Mouse (Mus musculus) heart, postnatal 0 days (tissue): ENCODE measurements around the gene Ifnz. TPM values are rescaled to one million over a fixed set of nuclear protein-coding genes. Genes with fewer than 3 reads are reported as not detected.
"Not testable (repeated sequence)": the region's sequence is repeated elsewhere in the genome, so short reads cannot be mapped to it uniquely, and the experiment has no call there.

Experiments used
- ATAC-seq: fragments of 200-750 bp; cut with Nextera tagmentation; 2 replicates; pipeline ENCODE4 v1.8.0; 2017; ENCODE audit warnings: low read depth, moderate number of reproducible peaks, moderate library complexity; ENCODE audit not compliant: insufficient read depth
- DNase-seq: peaks from one replicate; pipeline ENCODE4 v3.0.0-alpha.2; 2016; ENCODE audit warnings: low spot score
- H3K27ac ChIP-seq: fragments of 300-500 bp; sonication (generic); 2 replicates; pipeline ENCODE4 v1.5.1; 2014; ENCODE audit warnings: low read depth, mild to moderate bottlenecking
- H3K27me3 ChIP-seq: fragments of 300-500 bp; sonication (generic); 2 replicates; pipeline ENCODE4 v1.6.1; 2014; ENCODE audit warnings: low read length, mixed read lengths; ENCODE audit not compliant: control insufficient read depth, insufficient read depth
- H3K36me3 ChIP-seq: fragments of 300-500 bp; sonication (generic); replicated peaks from 2 replicates; pipeline ENCODE4 v1.6.1; 2014; ENCODE audit warnings: low read length, mixed read lengths; ENCODE audit not compliant: control insufficient read depth, insufficient read depth
- H3K4me1 ChIP-seq: fragments of 300-500 bp; sonication (generic); 2 replicates; pipeline ENCODE4 v1.6.1; 2014; ENCODE audit warnings: antibody characterized with exemption; ENCODE audit not compliant: control insufficient read depth, insufficient read depth
- H3K4me2 ChIP-seq: fragments of 300-500 bp; sonication (generic); 2 replicates; pipeline ENCODE4 v1.6.1; 2014; ENCODE audit warnings: low read depth, mild to moderate bottlenecking, low read length, moderate library complexity
- H3K4me3 ChIP-seq: fragments of 300-500 bp; sonication (generic); 2 replicates; pipeline ENCODE4 v1.5.1; 2014; ENCODE audit warnings: low read depth, low read length
- H3K9ac ChIP-seq: fragments of 300-500 bp; sonication (generic); replicated peaks from 2 replicates; pipeline ENCODE4 v1.6.1; 2014; ENCODE audit warnings: low read depth, low read length, mixed read lengths
- H3K9me3 ChIP-seq: fragments of 300-500 bp; sonication (generic); replicated peaks from 2 replicates; pipeline ENCODE4 v1.6.1; 2016; ENCODE audit warnings: low read length; ENCODE audit not compliant: control insufficient read depth
- CTCF ChIP-seq: IDR thresholded peaks from 2 replicates; pipeline ENCODE4 v1.5.1; 2016; ENCODE audit warnings: antibody characterized with exemption, control low read depth, low read depth
- EP300 ChIP-seq: IDR thresholded peaks from 2 replicates; pipeline ENCODE4 v1.6.1; 2016; ENCODE audit warnings: antibody characterized with exemption, low read depth
- WGBS: fragments of 180-500 bp; shearing (Covaris S2); extraction: QIAGEN DNeasy Blood & Tissue Kit; methylation state at CpG from one replicate; pipeline ENCODE4 v1.1.7; 2014; 5-methylcytosine and 5-hydroxymethylcytosine counted together
- polyA plus RNA-seq: library from polyadenylated mRNA; unstranded; fragments of >200 nt; fragmentation: Nextera tagmentation; extraction: Ambion mirVana; gene quantifications from 2 replicates; pipeline ENCODE4 v1.2.1, GENCODE M21; 2015
- total RNA-seq: library from RNA; depleted of rRNA; stranded (reverse); fragments of >200 nt; gene quantifications from 2 replicates; pipeline ENCODE4 v1.2.3, GENCODE M21; 2014; ENCODE audit warnings: low replicate concordance; rRNA removed

Ifnz gene
- total RNA-seq (not detected in 2 replicates), polyA plus RNA-seq (0.22 and 0.41 TPM in 2 replicates)

DNA sequence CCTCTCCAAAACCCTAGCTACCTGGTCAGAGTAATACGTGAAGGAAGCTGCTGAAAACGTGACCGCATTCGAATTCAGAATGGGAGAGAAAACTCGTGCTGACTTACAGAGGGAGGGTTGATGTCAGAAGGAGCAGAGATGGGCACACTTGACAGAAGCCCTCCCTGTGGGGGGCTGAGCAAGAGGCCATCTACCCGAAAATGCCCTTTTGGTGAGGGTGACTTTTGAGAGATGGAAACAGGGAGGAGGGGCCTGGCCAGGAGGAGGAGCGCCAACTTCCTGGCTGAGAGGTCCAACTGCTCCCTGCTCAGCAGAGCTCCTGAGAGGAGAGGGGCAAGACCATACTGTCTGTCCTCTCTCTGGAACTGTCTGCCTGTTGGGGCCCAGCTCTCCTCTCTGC is at the start of gene Ifnz:
Gene Ifnz (plus strand): TSS at position 301 of the 400 bp plus-strand sequence.
- ATAC-seq, H3K9me3 ChIP-seq, DNase-seq, H3K4me1 ChIP-seq, H3K27me3 ChIP-seq, H3K9ac ChIP-seq, H3K36me3 ChIP-seq: not testable (repeated sequence)
- WGBS: 9% methylated on average over 3 of the region's 7 CpGs
- Histone ChIP-seq H3K4me3 (peak within 1 kb of the TSS; percentile 28; the same call in 1 of the 2 replicates), H3K4me2 (peak within 1 kb of the TSS; percentile 47), H3K27ac (peak within 1 kb of the TSS; percentile 82)

DNA sequence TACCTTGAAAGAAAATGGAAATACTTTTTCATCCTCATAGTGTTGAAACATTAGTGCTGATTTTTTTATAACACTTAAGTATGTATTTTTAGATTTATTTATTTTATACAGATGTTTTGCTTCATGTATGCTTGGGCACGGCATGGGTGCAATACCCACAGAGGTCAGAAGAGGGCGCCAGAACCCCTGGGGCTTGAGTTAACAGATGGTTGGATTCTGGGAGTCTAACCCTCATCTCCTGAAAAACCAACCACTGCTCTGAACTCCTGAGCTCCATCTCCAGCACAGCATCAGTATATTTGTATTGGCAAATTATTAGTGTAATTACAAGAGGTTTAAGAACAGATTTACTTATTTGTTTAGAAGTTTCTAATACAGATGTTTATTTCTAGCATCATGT is 43.5 kb upstream of the Ifnz start:
- no peak overlapping the region for H3K4me2 ChIP-seq
- DNase-seq (peak; percentile 61), ATAC-seq (no peak)
- no peaks in the 10 kb centered on the region for H3K9me3 ChIP-seq
- TF ChIP-seq EP300: no peak
- peak; percentile 92 for TF ChIP-seq CTCF
- no peaks in the 10 kb centered on the region for H3K27me3 ChIP-seq
- no peak overlapping the region for H3K9ac ChIP-seq
- H3K4me1 ChIP-seq: no peaks in the 10 kb centered on the region
- H3K27ac ChIP-seq: no peak overlapping the region
- H3K36me3 ChIP-seq: no peaks in the 10 kb centered on the region
- 6% methylated on average over 2 of the region's 2 CpGs for WGBS
- no peak overlapping the region for H3K4me3 ChIP-seq

DNA sequence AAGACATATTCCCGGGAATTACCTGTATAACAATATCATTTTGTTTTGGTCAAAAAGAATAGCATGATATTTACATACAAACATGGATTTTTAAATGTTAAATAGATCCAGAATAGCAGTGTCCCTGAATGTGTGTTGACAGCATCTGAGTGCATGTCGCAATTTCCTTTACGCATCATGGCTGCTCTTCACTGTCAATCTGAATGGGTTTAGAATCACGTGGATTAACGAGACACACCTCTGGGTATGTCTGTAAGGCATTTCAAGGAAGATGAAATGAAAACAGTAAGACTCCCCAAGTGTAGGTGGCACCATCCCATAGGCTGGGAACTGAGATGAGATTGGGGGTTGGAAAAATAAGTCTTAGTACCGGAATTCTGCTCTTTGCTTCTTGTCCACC is 42.9 kb upstream of the Ifnz start:
- no peaks in the 10 kb centered on the region for H3K9me3 ChIP-seq
- no peak for DNase-seq
- no peaks in the 10 kb centered on the region for H3K27me3 ChIP-seq
- WGBS: 88% methylated on average over 6 of the region's 6 CpGs
- H3K36me3 ChIP-seq: no peaks in the 10 kb centered on the region
- H3K27ac ChIP-seq: no peak overlapping the region
- no peaks in the 10 kb centered on the region for H3K4me1 ChIP-seq
- H3K9ac ChIP-seq: no peak overlapping the region
- ATAC-seq: no peak
- TF ChIP-seq CTCF (no peak), EP300 (no peak)
- H3K4me2 ChIP-seq: no peak overlapping the region
- no peak overlapping the region for H3K4me3 ChIP-seq

DNA sequence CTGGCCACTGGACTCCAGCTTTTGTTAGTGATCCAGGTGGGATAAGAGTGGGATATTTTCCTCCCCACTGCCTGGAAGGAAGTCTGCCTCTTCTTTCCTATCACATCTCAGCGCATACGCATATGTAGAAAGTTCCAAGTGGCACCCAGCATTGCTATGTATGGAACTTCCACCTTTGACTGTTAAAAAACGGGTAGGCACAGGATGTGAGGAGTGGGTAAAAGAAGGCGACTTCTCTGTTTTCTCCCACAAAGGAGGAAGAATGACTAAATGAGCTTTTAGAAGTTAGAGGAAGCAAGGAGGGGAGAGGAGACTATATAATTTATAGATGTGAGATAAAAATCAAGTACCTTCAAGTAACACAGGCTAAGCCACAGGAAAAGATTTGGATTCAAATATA is 40.5 kb upstream of the Ifnz start:
- Histone ChIP-seq H3K36me3 (no peaks in the 10 kb centered on the region), H3K27ac (no peak overlapping the region), H3K9ac (no peak overlapping the region), H3K27me3 (no peaks in the 10 kb centered on the region), H3K4me3 (no peak overlapping the region), H3K9me3 (no peaks in the 10 kb centered on the region), H3K4me1 (no peaks in the 10 kb centered on the region), H3K4me2 (no peak overlapping the region)
- WGBS: 80% methylated on average over 4 of the region's 4 CpGs
- no peak for DNase-seq
- TF ChIP-seq CTCF (no peak), EP300 (no peak)
- ATAC-seq: no peak

DNA sequence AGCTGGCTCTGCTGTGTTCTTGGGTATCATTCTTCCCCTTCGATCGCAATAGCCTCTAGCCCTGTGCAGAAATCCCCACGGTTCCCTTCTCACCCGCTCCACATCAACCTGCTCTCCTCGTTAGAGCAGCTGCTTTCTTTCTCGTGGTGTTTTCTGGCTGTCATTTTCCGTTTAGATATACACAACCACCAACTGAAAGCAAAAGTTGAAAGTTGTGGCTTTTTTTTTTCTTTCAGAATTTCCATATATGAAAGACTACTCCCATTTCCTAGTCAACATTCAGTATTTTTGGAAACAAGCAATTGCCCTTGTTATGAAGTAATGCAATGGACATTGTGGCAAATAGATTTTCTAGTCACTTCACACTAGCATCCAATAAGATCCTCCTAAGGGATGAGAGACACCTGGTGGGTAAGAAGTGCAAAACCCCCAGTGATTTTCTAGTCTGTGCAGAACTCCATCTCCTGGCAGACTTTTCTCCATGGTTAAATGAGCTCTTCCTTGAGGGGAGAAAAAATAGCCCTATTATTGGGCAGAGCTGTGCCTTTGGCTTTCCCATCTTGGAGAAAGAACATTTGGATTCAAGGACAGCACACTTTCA is 39.1 kb upstream of the Ifnz start:
- TF ChIP-seq EP300 (no peak), CTCF (peak; percentile 26; the same call in 1 of the 2 replicates)
- Histone ChIP-seq H3K36me3 (no peaks in the 10 kb centered on the region), H3K9me3 (no peaks in the 10 kb centered on the region), H3K4me1 (no peaks in the 10 kb centered on the region), H3K27ac (no peak overlapping the region), H3K4me2 (no peak overlapping the region), H3K27me3 (no peaks in the 10 kb centered on the region), H3K9ac (no peak overlapping the region), H3K4me3 (no peak overlapping the region)
- DNase-seq (no peak), ATAC-seq (no peak)
- 60% methylated on average over 7 of the region's 7 CpGs for WGBS

DNA sequence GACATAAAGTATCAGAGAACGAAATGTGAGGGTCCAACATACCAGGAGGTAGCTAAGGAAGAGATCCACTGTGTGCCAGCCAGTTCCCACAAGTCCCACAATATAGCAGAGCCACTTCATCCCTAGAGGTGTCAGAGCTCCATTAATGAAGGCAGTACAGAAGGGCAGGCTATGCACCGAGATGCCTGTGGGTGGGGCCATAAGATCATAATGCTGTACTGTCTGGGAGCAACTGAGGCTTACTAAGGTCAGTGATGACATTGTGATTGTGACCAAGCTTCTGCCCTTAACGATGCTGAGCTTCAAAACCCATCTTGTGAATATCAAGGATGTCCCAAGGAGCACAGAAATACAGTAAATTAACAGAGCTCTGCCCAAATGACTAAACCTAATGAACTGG is 37.7 kb upstream of the Ifnz start:
- TF ChIP-seq EP300 (no peak), CTCF (peak; percentile 29)
- no peak for DNase-seq
- H3K4me2 ChIP-seq: no peak overlapping the region
- H3K27ac ChIP-seq: no peak overlapping the region
- no peaks in the 10 kb centered on the region for H3K4me1 ChIP-seq
- H3K27me3 ChIP-seq: no peaks in the 10 kb centered on the region
- 54% methylated on average over 3 of the region's 3 CpGs for WGBS
- H3K36me3 ChIP-seq: no peaks in the 10 kb centered on the region
- no peak overlapping the region for H3K4me3 ChIP-seq
- no peak overlapping the region for H3K9ac ChIP-seq
- no peak for ATAC-seq
- no peaks in the 10 kb centered on the region for H3K9me3 ChIP-seq
